Mouse (Mus musculus) heart, postnatal 0 days (tissue): ENCODE measurements around the gene Rufy4.

Experiments used
- CTCF ChIP-seq: IDR thresholded peaks from 2 replicates; pipeline ENCODE4 v1.5.1; 2016; ENCODE audit warnings: antibody characterized with exemption, control low read depth, low read depth
- EP300 ChIP-seq: IDR thresholded peaks from 2 replicates; pipeline ENCODE4 v1.6.1; 2016; ENCODE audit warnings: antibody characterized with exemption, low read depth

GRCm38 (mm10) chr1:74192711-74193110 lies 67.4 kb downstream of the Rufy4 start:
- TF ChIP-seq CTCF (no peak), EP300 (no peak)
